Comparison of ENCODE assay signal across 26 mouse cellular contexts in the genomic region with DNA sequence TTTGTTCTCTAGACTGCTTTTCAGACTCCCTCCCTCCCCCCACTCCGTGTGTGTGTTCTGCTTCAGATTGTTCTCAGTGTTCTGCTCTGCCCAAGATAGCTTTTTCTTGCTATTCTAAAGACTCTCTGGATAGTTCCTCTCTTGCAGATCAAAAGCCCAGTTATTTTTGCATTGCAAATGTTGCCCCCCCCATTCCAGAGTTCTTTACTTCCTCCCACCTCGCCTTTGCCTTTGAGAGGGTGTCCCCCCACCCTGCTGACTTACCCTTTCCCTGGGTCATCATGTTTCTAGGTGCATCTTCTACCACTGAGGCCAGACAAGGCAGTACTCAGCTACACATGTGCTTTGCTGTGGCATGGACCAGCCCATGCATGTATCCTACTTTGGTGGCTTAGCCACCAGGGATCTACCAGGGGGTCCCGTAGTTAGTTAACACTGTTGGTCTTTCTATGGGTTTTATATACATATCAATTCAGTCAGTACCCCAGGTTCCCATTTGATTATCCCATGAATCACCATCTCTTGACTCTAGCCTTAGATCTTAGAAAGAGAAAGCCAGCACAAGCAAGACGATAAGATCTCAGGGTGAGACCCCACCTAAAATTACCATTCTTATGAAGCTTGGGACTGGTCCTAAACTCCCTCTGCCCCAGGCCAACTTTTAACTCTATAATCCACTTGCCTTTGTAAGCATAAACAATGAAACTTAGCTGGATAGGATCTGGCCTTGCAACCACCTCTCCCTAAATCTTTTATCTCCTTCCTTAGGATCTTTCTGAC.
"Had no signal": no experiment of that assay in that cellular context is flagged by ENCODE, and none has a peak within 500 bp of the region (broad histone marks: within the 10 kb centered on the region; RNA-seq: fewer than 3 reads in every experiment).

No protein-coding gene starts in this region.

- H3K4me3 ChIP-seq: heart, adult 2 months; heart, embryonic 10.5 days; heart, embryonic 12.5 days; hindbrain, embryonic 10.5 days; hindbrain, embryonic 12.5 days; hindbrain, embryonic 15.5 days; kidney, embryonic 15.5 days; left cerebral cortex, adult 2 months; limb, embryonic 10.5 days; limb, embryonic 12.5 days; liver, embryonic 13.5 days; liver, embryonic 15.5 days had no signal

- DNase-seq: gastrocnemius, postnatal 25 days; heart, adult 2 months; heart, postnatal 10 days; heart, postnatal 4 days; kidney, adult 11 months; kidney, adult 2 months; kidney, adult 9 months; kidney, postnatal 14 days; kidney, postnatal 36 days; layer of hippocampus, adult 9-11 months; liver; liver, embryonic 13.5 days had no signal

- H3K9me3 ChIP-seq: heart, embryonic 10.5 days; hindbrain, embryonic 10.5 days; kidney, embryonic 15.5 days; limb, embryonic 10.5 days; liver, embryonic 13.5 days; liver, embryonic 15.5 days had no signal

- ATAC-seq: hindbrain, postnatal 0 days; intestine, embryonic 16.5 days had no signal

- H3K4me2 ChIP-seq: heart, embryonic 12.5 days; hindbrain, embryonic 12.5 days; hindbrain, embryonic 15.5 days; kidney, embryonic 15.5 days; limb, embryonic 12.5 days; liver, embryonic 11.5 days; liver, embryonic 13.5 days; liver, embryonic 15.5 days had no signal

- H3K9ac ChIP-seq: heart, embryonic 12.5 days; hindbrain, embryonic 12.5 days; hindbrain, embryonic 15.5 days; kidney, embryonic 15.5 days; limb, embryonic 12.5 days; liver, embryonic 13.5 days; liver, embryonic 15.5 days had no signal

- H3K4me1 ChIP-seq: heart, embryonic 10.5 days; hindbrain, embryonic 10.5 days; hindbrain, embryonic 12.5 days; kidney, embryonic 15.5 days; limb, embryonic 10.5 days; limb, embryonic 12.5 days; liver, embryonic 13.5 days; liver, embryonic 15.5 days had no signal

- H3K36me3 ChIP-seq: heart, embryonic 10.5 days; heart, embryonic 12.5 days; hindbrain, embryonic 10.5 days; hindbrain, embryonic 12.5 days; hindbrain, embryonic 15.5 days; kidney, embryonic 15.5 days; limb, embryonic 10.5 days; limb, embryonic 12.5 days; liver, embryonic 13.5 days; liver, embryonic 15.5 days had no signal

- H3K27ac ChIP-seq: heart, adult 2 months; heart, embryonic 10.5 days; hindbrain, embryonic 10.5 days; hindbrain, embryonic 12.5 days; hindbrain, embryonic 15.5 days; hindbrain, postnatal 0 days; kidney, embryonic 15.5 days; kidney, postnatal 0 days; left cerebral cortex, adult 2 months; limb, embryonic 10.5 days; limb, embryonic 12.5 days; liver, embryonic 13.5 days; liver, embryonic 15.5 days had no signal

- H3K27me3 ChIP-seq: heart, embryonic 12.5 days; hindbrain, embryonic 12.5 days; hindbrain, embryonic 15.5 days; kidney, embryonic 15.5 days; limb, embryonic 12.5 days; liver, embryonic 13.5 days; liver, embryonic 15.5 days had no signal
